Mouse (Mus musculus): ENCODE data around the gene Ccdc175. TPM values are rescaled to one million over a fixed set of nuclear protein-coding genes. Genes with fewer than 3 reads are reported as not detected.

The Ccdc175 gene
- polyA plus RNA-seq, 1 experiment = not detected

DNA sequence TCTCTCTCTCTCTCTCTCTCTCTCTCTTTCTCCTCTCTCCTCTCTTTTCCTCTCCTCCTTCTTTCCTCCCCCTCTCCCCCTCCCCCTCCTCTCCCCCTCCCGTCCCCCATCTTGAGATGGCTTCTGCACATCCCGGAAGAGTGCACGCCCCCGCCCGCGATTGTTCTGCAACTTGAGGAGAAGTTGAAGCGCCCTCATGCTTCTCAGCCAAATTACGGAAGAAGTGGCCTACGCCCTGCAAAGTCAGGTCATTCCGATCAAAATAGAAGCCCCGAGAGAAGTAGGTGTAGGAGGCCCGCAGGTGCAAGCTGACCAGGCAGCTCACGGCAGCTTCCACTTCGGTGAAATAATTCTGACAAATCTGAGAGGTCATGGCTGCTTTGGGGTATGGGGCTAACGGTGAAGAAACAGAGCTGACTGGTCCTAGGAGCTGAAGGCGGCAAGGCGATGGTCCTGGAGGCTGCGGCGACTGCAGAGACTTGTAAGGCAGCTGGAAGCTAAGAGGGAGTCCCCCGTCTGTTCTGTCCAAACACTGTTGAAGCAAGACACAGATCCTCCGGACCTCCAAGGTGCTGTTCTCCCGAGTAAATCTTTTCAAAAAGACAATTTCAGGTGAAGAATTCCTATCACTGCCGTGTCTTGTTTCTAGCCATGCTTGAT lies 69.0 kb downstream of the Ccdc175 start:
- H3ac ChIP-seq (ENCODE audit: control insufficient read depth, insufficient read length, low read depth) = no peak overlapping the region

DNA sequence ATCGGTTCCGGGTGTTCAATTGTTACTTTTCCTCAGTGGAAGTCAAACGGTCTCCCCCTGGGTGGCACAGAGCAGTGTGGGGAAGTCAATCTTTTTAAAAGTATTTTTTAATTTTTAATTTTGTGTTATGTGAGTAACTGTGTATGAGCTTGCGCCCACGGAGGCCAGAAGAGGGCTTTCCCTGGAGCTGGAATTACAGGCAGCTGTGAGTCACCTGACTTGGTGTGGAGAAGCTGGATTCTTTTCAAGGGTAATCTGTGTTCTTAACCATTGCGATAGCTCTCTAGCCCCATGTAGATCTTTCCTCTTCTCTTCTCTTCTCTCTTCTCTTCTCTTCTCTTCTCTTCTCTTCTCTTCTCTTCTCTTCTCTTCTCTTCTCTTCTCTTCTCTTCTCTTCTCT lies 69.7 kb downstream of the Ccdc175 start:
- H3K79me2 ChIP-seq (ENCODE audit: control insufficient read depth, insufficient read depth) = no peaks in the 10 kb centered on the region
- H3K4me3 ChIP-seq (ENCODE audit: insufficient read depth, poor library complexity, severe bottlenecking) = no peak overlapping the region
- TF ChIP-seq MYOG (IDR thresholded peaks at IDR 0.05; ENCODE audit: control insufficient read depth, extremely low read depth, insufficient read length) (no peak), USF1 (IDR thresholded peaks at IDR 0.05; ENCODE audit: low read depth) (peak; percentile 28)

More for the DNA sequence above, 69.0 kb downstream of the Ccdc175 start:
- no peaks in the 10 kb centered on the region for H3K79me3 ChIP-seq (ENCODE audit: low read depth)
- H3K4me3 ChIP-seq (ENCODE audit: insufficient read depth, poor library complexity, severe bottlenecking) = no peak overlapping the region
- H3K27me3 ChIP-seq (ENCODE audit: control insufficient read depth, insufficient read depth, insufficient read length) = peaks cover 9% of the 10 kb centered on the region
- no peaks in the 10 kb centered on the region for H3K36me3 ChIP-seq (ENCODE audit: control insufficient read depth, insufficient read depth)
- TF ChIP-seq USF1 (IDR thresholded peaks at IDR 0.05; ENCODE audit: low read depth) = no peak
- TF ChIP-seq CTCF (IDR thresholded peaks at IDR 0.05; ENCODE audit: control insufficient read depth, insufficient read depth, insufficient read length) = no peak
- TF ChIP-seq FOSL1 (IDR thresholded peaks at IDR 0.05; ENCODE audit: insufficient read depth, low read length, poor library complexity, severe bottlenecking) = no peak
- TF ChIP-seq MAX (IDR thresholded peaks at IDR 0.05) = no peak
- no peak for TF ChIP-seq CEBPB (IDR thresholded peaks at IDR 0.05; ENCODE audit: low read depth)
- no peak for TF ChIP-seq MYOG (IDR thresholded peaks at IDR 0.05; ENCODE audit: control insufficient read depth, extremely low read depth, insufficient read length)
- TF ChIP-seq MYOD1 (IDR thresholded peaks at IDR 0.05; ENCODE audit: control insufficient read depth, insufficient read length, low read depth) = no peak
- H3K79me2 ChIP-seq (ENCODE audit: control insufficient read depth, insufficient read depth) = no peaks in the 10 kb centered on the region

DNA sequence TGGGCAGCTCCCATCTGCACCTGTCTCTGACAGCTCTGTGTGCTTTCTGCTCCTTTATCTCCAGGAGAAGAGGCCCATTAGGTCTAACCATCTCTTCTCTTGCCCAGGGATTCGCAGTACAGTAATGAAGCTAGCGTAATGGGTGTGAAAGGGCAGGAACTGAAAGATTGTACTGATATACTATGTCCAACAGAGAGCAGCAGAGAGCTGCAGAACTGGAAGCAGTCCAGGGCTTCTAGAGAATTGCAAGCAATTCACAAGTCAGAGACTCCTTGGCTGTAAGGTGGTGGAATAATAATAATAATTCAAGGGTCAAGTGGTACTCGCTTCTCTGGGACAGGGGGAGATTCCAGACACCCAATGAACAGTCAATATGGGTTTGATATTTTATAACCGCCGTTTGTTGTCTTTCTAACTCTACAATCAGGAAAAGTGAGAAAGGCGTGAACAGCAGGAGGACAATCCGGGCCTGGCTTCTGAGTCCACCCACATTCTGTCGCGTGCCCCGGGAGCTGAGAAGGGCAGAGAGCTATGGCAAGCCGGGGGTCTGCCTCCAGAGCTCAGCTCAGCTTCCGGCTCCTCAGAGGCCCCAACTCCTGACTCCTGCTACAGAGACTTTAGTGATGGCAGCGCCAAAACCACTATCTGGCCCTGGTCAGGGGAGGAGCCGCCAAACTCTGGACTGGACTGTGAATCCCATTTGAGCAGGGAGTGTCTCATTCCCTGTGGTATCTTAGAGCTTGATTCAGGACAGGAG lies 80.1 kb downstream of the Ccdc175 start:
- TF ChIP-seq CEBPB (IDR thresholded peaks at IDR 0.05; ENCODE audit: low read depth) = no peak
- TF ChIP-seq MAX (IDR thresholded peaks at IDR 0.05) = no peak
- no peak for TF ChIP-seq USF1 (IDR thresholded peaks at IDR 0.05; ENCODE audit: low read depth)
- no peak for TF ChIP-seq FOSL1 (IDR thresholded peaks at IDR 0.05; ENCODE audit: insufficient read depth, low read length, poor library complexity, severe bottlenecking)
- no peak for TF ChIP-seq CTCF (IDR thresholded peaks at IDR 0.05; ENCODE audit: control insufficient read depth, insufficient read depth, insufficient read length)
- TF ChIP-seq MYOG (IDR thresholded peaks at IDR 0.05; ENCODE audit: control insufficient read depth, extremely low read depth, insufficient read length) = no peak
- no peak for TF ChIP-seq MYOD1 (IDR thresholded peaks at IDR 0.05; ENCODE audit: control insufficient read depth, insufficient read length, low read depth)
- H3K79me3 ChIP-seq (ENCODE audit: low read depth) = no peaks in the 10 kb centered on the region
- no peaks in the 10 kb centered on the region for H3K79me2 ChIP-seq (ENCODE audit: control insufficient read depth, insufficient read depth)
- H3ac ChIP-seq (ENCODE audit: control insufficient read depth, insufficient read length, low read depth) = no peak overlapping the region
- H3K27me3 ChIP-seq (ENCODE audit: control insufficient read depth, insufficient read depth, insufficient read length) = peaks cover 14% of the 10 kb centered on the region
- H3K4me3 ChIP-seq (ENCODE audit: insufficient read depth, poor library complexity, severe bottlenecking) = no peak overlapping the region
- H3K36me3 ChIP-seq (ENCODE audit: control insufficient read depth, insufficient read depth) = peaks cover 8% of the 10 kb centered on the region

More for the DNA sequence above, 69.7 kb downstream of the Ccdc175 start:
- Histone ChIP-seq H3ac (ENCODE audit: control insufficient read depth, insufficient read length, low read depth) (no peak overlapping the region), H3K27me3 (ENCODE audit: control insufficient read depth, insufficient read depth, insufficient read length) (peaks cover 14% of the 10 kb centered on the region), H3K36me3 (ENCODE audit: control insufficient read depth, insufficient read depth) (no peaks in the 10 kb centered on the region), H3K79me3 (ENCODE audit: low read depth) (no peaks in the 10 kb centered on the region)

DNA sequence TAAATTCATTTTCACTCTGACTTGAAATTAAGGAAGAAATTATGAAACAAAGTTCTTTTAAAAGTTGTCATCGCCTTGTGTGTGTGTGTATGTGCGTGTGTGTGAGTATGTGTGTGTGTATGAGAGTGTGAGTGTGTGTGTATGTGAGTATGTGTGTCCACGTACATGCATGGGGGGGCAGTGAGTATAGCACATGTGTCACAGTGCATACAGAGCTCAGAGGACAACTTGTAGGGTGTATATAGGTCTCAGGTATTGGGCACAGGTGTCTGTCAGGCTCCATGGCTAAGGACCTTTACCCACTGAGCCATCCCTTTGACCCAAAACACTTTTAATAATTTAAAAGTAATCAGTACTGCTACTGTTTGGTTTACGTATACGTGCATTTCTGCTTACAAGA lies 80.8 kb downstream of the Ccdc175 start:
- no peak overlapping the region for H3ac ChIP-seq (ENCODE audit: control insufficient read depth, insufficient read length, low read depth)
- H3K4me3 ChIP-seq (ENCODE audit: insufficient read depth, poor library complexity, severe bottlenecking) = no peak overlapping the region
- peaks cover 14% of the 10 kb centered on the region for H3K27me3 ChIP-seq (ENCODE audit: control insufficient read depth, insufficient read depth, insufficient read length)
- H3K79me3 ChIP-seq (ENCODE audit: low read depth) = no peaks in the 10 kb centered on the region
- no peak for TF ChIP-seq MYOD1 (IDR thresholded peaks at IDR 0.05; ENCODE audit: control insufficient read depth, insufficient read length, low read depth)
- TF ChIP-seq MYOG (IDR thresholded peaks at IDR 0.05; ENCODE audit: control insufficient read depth, extremely low read depth, insufficient read length) = no peak
- TF ChIP-seq CEBPB (IDR thresholded peaks at IDR 0.05; ENCODE audit: low read depth) = no peak
- TF ChIP-seq MAX (IDR thresholded peaks at IDR 0.05) = no peak
- no peak for TF ChIP-seq FOSL1 (IDR thresholded peaks at IDR 0.05; ENCODE audit: insufficient read depth, low read length, poor library complexity, severe bottlenecking)
- TF ChIP-seq USF1 (IDR thresholded peaks at IDR 0.05; ENCODE audit: low read depth) = no peak
- TF ChIP-seq CTCF (IDR thresholded peaks at IDR 0.05; ENCODE audit: control insufficient read depth, insufficient read depth, insufficient read length) = no peak
- H3K36me3 ChIP-seq (ENCODE audit: control insufficient read depth, insufficient read depth) = peaks cover 8% of the 10 kb centered on the region
- no peaks in the 10 kb centered on the region for H3K79me2 ChIP-seq (ENCODE audit: control insufficient read depth, insufficient read depth)

DNA sequence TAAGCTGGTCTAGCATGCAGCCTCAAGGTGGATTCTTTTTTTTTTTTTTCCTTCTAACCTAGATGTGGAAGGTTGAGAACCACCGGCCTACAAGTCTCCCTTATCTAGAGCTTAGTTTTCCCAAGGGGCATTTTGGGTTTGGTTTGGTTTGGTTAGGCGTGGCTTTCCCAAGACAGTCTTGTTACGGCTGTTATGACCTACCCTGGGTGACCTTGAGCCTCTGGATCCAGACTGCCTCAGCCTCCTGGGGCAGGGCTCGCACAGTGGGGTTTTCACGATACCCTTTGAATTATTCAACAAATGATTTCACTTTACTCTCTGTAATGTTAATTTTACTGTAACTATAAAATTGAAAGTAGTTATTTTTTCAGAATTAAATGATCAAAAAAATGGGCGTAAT lies 82.1 kb downstream of the Ccdc175 start:
- Histone ChIP-seq H3K36me3 (ENCODE audit: control insufficient read depth, insufficient read depth) (peaks cover 14% of the 10 kb centered on the region), H3K27me3 (ENCODE audit: control insufficient read depth, insufficient read depth, insufficient read length) (peaks cover 11% of the 10 kb centered on the region), H3K79me3 (ENCODE audit: low read depth) (no peaks in the 10 kb centered on the region), H3K4me3 (ENCODE audit: insufficient read depth, poor library complexity, severe bottlenecking) (no peak overlapping the region), H3K79me2 (ENCODE audit: control insufficient read depth, insufficient read depth) (no peaks in the 10 kb centered on the region), H3ac (ENCODE audit: control insufficient read depth, insufficient read length, low read depth) (no peak overlapping the region)
- TF ChIP-seq CEBPB (IDR thresholded peaks at IDR 0.05; ENCODE audit: low read depth) = no peak
- TF ChIP-seq FOSL1 (IDR thresholded peaks at IDR 0.05; ENCODE audit: insufficient read depth, low read length, poor library complexity, severe bottlenecking) = no peak
- no peak for TF ChIP-seq USF1 (IDR thresholded peaks at IDR 0.05; ENCODE audit: low read depth)
- TF ChIP-seq MYOD1 (IDR thresholded peaks at IDR 0.05; ENCODE audit: control insufficient read depth, insufficient read length, low read depth) = no peak
- TF ChIP-seq MYOG (IDR thresholded peaks at IDR 0.05; ENCODE audit: control insufficient read depth, extremely low read depth, insufficient read length) = no peak
- no peak for TF ChIP-seq MAX (IDR thresholded peaks at IDR 0.05)
- no peak for TF ChIP-seq CTCF (IDR thresholded peaks at IDR 0.05; ENCODE audit: control insufficient read depth, insufficient read depth, insufficient read length)
